ENCODE assay signal across 39 mouse cellular contexts in the genomic region with DNA sequence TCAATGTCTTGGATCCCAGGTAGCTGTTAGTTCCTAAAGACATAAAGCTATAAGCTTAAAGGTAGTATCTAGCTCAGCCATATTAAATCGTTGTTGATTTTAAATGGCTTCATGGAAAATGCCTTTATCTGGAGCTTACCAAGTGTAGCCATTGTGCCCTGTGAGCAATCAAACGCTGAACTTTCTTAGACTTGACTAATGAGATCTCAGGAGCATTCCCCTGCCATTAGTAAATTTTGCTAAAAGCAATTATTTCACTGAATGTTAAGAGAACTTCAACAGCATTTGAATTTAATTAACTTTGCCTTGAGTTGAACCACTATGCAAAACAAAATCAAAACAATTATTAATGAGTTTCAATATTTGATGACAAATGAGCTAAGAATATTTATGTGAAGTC. TPM values are rescaled to one million over a fixed set of nuclear protein-coding genes. Genes with fewer than 3 reads are reported as not detected.
"Had no signal": no experiment of that assay in that cellular context is flagged by ENCODE, and none has a peak within 500 bp of the region (broad histone marks: within the 10 kb centered on the region; RNA-seq: fewer than 3 reads in every experiment).

TSS of gene Olfr1231 (minus strand) at position 101 of the 400 bp plus-strand sequence.

- H3K4me3 ChIP-seq: gastrocnemius, adult 2 months; heart, embryonic 10.5 days; heart, embryonic 12.5 days; hindbrain, embryonic 10.5 days; hindbrain, embryonic 12.5 days; intestine, embryonic 15.5 days; layer of hippocampus, adult 2 months; left cerebral cortex, adult 2 months; limb, embryonic 10.5 days; limb, embryonic 12.5 days had no signal

- H3K27ac ChIP-seq: gastrocnemius, adult 2 months; heart, embryonic 10.5 days; hindbrain, embryonic 10.5 days; hindbrain, embryonic 12.5 days; hindbrain, embryonic 14.5 days; intestine, embryonic 15.5 days; layer of hippocampus, adult 2 months; left cerebral cortex, adult 2 months; limb, embryonic 10.5 days; limb, embryonic 12.5 days had no signal

- H3K9me3 ChIP-seq: heart, embryonic 10.5 days; heart, embryonic 12.5 days; hindbrain, embryonic 10.5 days; hindbrain, embryonic 12.5 days; intestine, embryonic 15.5 days; limb, embryonic 10.5 days; limb, embryonic 12.5 days had no signal

- H3K27me3 ChIP-seq: heart, embryonic 12.5 days; hindbrain, embryonic 12.5 days; intestine, embryonic 15.5 days; limb, embryonic 12.5 days had no signal

- H3K9ac ChIP-seq: heart, embryonic 12.5 days; hindbrain, embryonic 12.5 days; hindbrain, embryonic 14.5 days; intestine, embryonic 15.5 days; limb, embryonic 12.5 days had no signal

- H3K36me3 ChIP-seq: heart, embryonic 10.5 days; heart, embryonic 12.5 days; hindbrain, embryonic 10.5 days; hindbrain, embryonic 12.5 days; intestine, embryonic 15.5 days; limb, embryonic 10.5 days; limb, embryonic 12.5 days had no signal

- H3K4me1 ChIP-seq: heart, embryonic 10.5 days; heart, embryonic 12.5 days; hindbrain, embryonic 10.5 days; hindbrain, embryonic 12.5 days; intestine, embryonic 15.5 days; limb, embryonic 10.5 days; limb, embryonic 12.5 days had no signal

- H3K4me2 ChIP-seq: heart, embryonic 12.5 days; hindbrain, embryonic 12.5 days; hindbrain, embryonic 14.5 days; intestine, embryonic 15.5 days; limb, embryonic 12.5 days had no signal

- ATAC-seq: hindbrain, embryonic 16.5 days; inflammation-experienced regulatory T-cells, adult 6 months; intestine, embryonic 15.5 days; intestine, postnatal 0 days had no signal

- DNase-seq: gastrocnemius, adult 2 months; gastrocnemius, postnatal 10 days; gastrocnemius, postnatal 25 days; heart, adult 18-20 months; heart, postnatal 10 days; heart, postnatal 4 days; kidney, adult 18-20 months; kidney, adult 8-10 months; kidney, postnatal 10 days; kidney, postnatal 25 days; kidney, postnatal 4 days; liver had no signal

RNA-seq across cellular contexts. Expression of gene Olfr1231, which starts in this region (rescaled TPM):
- total RNA-seq: gastrocnemius, adult 2 months; gastrocnemius, postnatal 10 days; gastrocnemius, postnatal 25 days; gastrocnemius, postnatal 4 days; granulocyte monocyte progenitor cell, adult 5-6 weeks; heart, adult 18-20 months; heart, adult 8-10 months; heart, postnatal 10 days; heart, postnatal 25 days; heart, postnatal 4 days; layer of hippocampus, adult 2 months; layer of hippocampus, postnatal 10 days; layer of hippocampus, postnatal 25 days; left cerebral cortex, adult 2 months; left cerebral cortex, postnatal 14 days; left cerebral cortex, postnatal 36 days had no signal
- polyA plus RNA-seq: frontal cortex, adult 2 months; heart, embryonic 10.5 days; heart, embryonic 12.5 days; heart, embryonic 14.5 days; heart, embryonic 16.5 days; hindbrain, embryonic 10.5 days; hindbrain, embryonic 12.5 days; hindbrain, embryonic 14.5 days; hindbrain, embryonic 16.5 days; inflammation-experienced regulatory T-cells, adult 6 months; intestine, embryonic 15.5 days; intestine, postnatal 0 days; kidney, embryonic 14.5 days; kidney, embryonic 16.5 days; limb, embryonic 10.5 days; limb, embryonic 12.5 days; limb, embryonic 14.5 days had no signal
